Mouse (Mus musculus): ENCODE measurements around the gene Stard5. TPM values are rescaled to one million over a fixed set of nuclear protein-coding genes. Genes with fewer than 3 reads are reported as not detected.
A peak's percentile ranks its signal among the peaks of the same experiment; 100 is the strongest.

Stard5 gene
- polyA plus RNA-seq, 1 experiment from 2014 or later, result 16.8 TPM

- WGBS, result 92% methylated on average over 8 of the region's 8 CpGs
- no peak for DNase-seq (ENCODE audit: low spot score)
- no peak overlapping the region for H3K4me3 ChIP-seq
- no peaks in the 10 kb centered on the region for H3K27me3 ChIP-seq (replicated peaks; ENCODE audit: low read depth, poor library complexity, severe bottlenecking)
- H3K36me3 ChIP-seq (replicated peaks), result peaks cover 48% of the 10 kb centered on the region
- H3K27ac ChIP-seq (replicated peaks), result no peak overlapping the region
- H3K9me3 ChIP-seq, result no peaks in the 10 kb centered on the region
- peaks cover 19% of the 10 kb centered on the region for H3K4me1 ChIP-seq
Measured at GRCm38 (mm10) chr7:83637781-83638583, 6.2 kb downstream of the Stard5 start.

- Histone ChIP-seq H3K27me3 (replicated peaks; ENCODE audit: low read depth, poor library complexity, severe bottlenecking) (no peaks in the 10 kb centered on the region), H3K27ac (replicated peaks) (no peak overlapping the region), H3K9me3 (no peaks in the 10 kb centered on the region), H3K36me3 (replicated peaks) (peaks cover 55% of the 10 kb centered on the region), H3K4me3 (no peak overlapping the region), H3K4me1 (peaks cover 13% of the 10 kb centered on the region)
- 84% methylated on average over 3 of the region's 3 CpGs for WGBS
- DNase-seq (ENCODE audit: low spot score), result no peak
Measured at GRCm38 (mm10) chr7:83639084-83639483, 7.3 kb downstream of the Stard5 start.

GRCm38 (mm10) chr7:83640581-83640980, 8.8 kb downstream of the Stard5 start:
- 91% methylated on average over 5 of the region's 5 CpGs for WGBS
- H3K9me3 ChIP-seq, result no peaks in the 10 kb centered on the region
- peaks cover 13% of the 10 kb centered on the region for H3K4me1 ChIP-seq
- 0 out of 2 replicates have a peak overlapping the region, but pooled peaks have one; percentile 14 for H3K27ac ChIP-seq (replicated peaks)
- no peak for DNase-seq (ENCODE audit: low spot score)
- no peaks in the 10 kb centered on the region for H3K27me3 ChIP-seq (replicated peaks; ENCODE audit: low read depth, poor library complexity, severe bottlenecking)
- H3K4me3 ChIP-seq, result no peak overlapping the region
- peaks cover 55% of the 10 kb centered on the region for H3K36me3 ChIP-seq (replicated peaks)

- DNase-seq (ENCODE audit: low spot score), result peak; percentile 22
- Histone ChIP-seq H3K4me1 (peaks cover 13% of the 10 kb centered on the region), H3K27ac (replicated peaks) (peak overlapping the region; percentile 59; the same call in 1 of the 2 replicates), H3K27me3 (replicated peaks; ENCODE audit: low read depth, poor library complexity, severe bottlenecking) (no peaks in the 10 kb centered on the region), H3K9me3 (no peaks in the 10 kb centered on the region), H3K36me3 (replicated peaks) (peaks cover 54% of the 10 kb centered on the region), H3K4me3 (no peak overlapping the region)
- WGBS, result 53% methylated on average over 2 of the region's 2 CpGs
Measured at GRCm38 (mm10) chr7:83641163-83641562, 9.4 kb downstream of the Stard5 start.

GRCm38 (mm10) chr7:83643581-83643980, 11.8 kb downstream of the Stard5 start:
- no peak for DNase-seq (ENCODE audit: low spot score)
- 91% methylated on average over 6 of the region's 6 CpGs for WGBS
- Histone ChIP-seq H3K27ac (replicated peaks) (no peak overlapping the region), H3K4me3 (no peak overlapping the region), H3K9me3 (no peaks in the 10 kb centered on the region), H3K4me1 (peaks cover 16% of the 10 kb centered on the region), H3K36me3 (replicated peaks) (peaks cover 31% of the 10 kb centered on the region), H3K27me3 (replicated peaks; ENCODE audit: low read depth, poor library complexity, severe bottlenecking) (no peaks in the 10 kb centered on the region)

- WGBS, result 84% methylated on average over 2 of the region's 2 CpGs
- Histone ChIP-seq H3K36me3 (replicated peaks) (peaks cover 25% of the 10 kb centered on the region), H3K4me3 (no peak overlapping the region), H3K4me1 (peaks cover 16% of the 10 kb centered on the region), H3K27me3 (replicated peaks; ENCODE audit: low read depth, poor library complexity, severe bottlenecking) (no peaks in the 10 kb centered on the region), H3K9me3 (no peaks in the 10 kb centered on the region), H3K27ac (replicated peaks) (no peak overlapping the region)
- no peak for DNase-seq (ENCODE audit: low spot score)
Measured at GRCm38 (mm10) chr7:83644761-83645160, 13.0 kb downstream of the Stard5 start.

GRCm38 (mm10) chr7:83645476-83645875, 13.7 kb downstream of the Stard5 start:
- no peaks in the 10 kb centered on the region for H3K9me3 ChIP-seq
- no peak overlapping the region for H3K4me3 ChIP-seq
- peaks cover 15% of the 10 kb centered on the region for H3K4me1 ChIP-seq
- peaks cover 18% of the 10 kb centered on the region for H3K36me3 ChIP-seq (replicated peaks)
- no peaks in the 10 kb centered on the region for H3K27me3 ChIP-seq (replicated peaks; ENCODE audit: low read depth, poor library complexity, severe bottlenecking)
- H3K27ac ChIP-seq (replicated peaks), result no peak overlapping the region
- no peak for DNase-seq (ENCODE audit: low spot score)
- WGBS, result 83% methylated on average over 5 of the region's 5 CpGs

GRCm38 (mm10) chr7:83648807-83649206, 17.0 kb downstream of the Stard5 start:
- Histone ChIP-seq H3K4me1 (0 out of 2 replicates have a peak, but pooled peaks cover 3% of the 10 kb centered on the region), H3K27ac (replicated peaks) (no peak overlapping the region)

GRCm38 (mm10) chr7:83650638-83651037, 18.9 kb downstream of the Stard5 start:
- H3K4me1 ChIP-seq, result 0 out of 2 replicates have a peak, but pooled peaks cover 3% of the 10 kb centered on the region
- no peak for DNase-seq (ENCODE audit: low spot score)
- H3K4me3 ChIP-seq, result no peak overlapping the region
- H3K36me3 ChIP-seq (replicated peaks), result no peaks in the 10 kb centered on the region
- no peaks in the 10 kb centered on the region for H3K27me3 ChIP-seq (replicated peaks; ENCODE audit: low read depth, poor library complexity, severe bottlenecking)
- WGBS, result 90% methylated on average over 5 of the region's 5 CpGs
- no peaks in the 10 kb centered on the region for H3K9me3 ChIP-seq
- H3K27ac ChIP-seq (replicated peaks), result no peak overlapping the region

More at GRCm38 (mm10) chr7:83648807-83649206, 17.0 kb downstream of the Stard5 start:
- Histone ChIP-seq H3K4me3 (no peak overlapping the region), H3K27me3 (replicated peaks; ENCODE audit: low read depth, poor library complexity, severe bottlenecking) (no peaks in the 10 kb centered on the region), H3K36me3 (replicated peaks) (peaks cover 6% of the 10 kb centered on the region; the same call in 1 of the 2 replicates), H3K9me3 (no peaks in the 10 kb centered on the region)
- DNase-seq (ENCODE audit: low spot score), result no peak
- WGBS, result 80% methylated on average over 7 of the region's 7 CpGs

- no peaks in the 10 kb centered on the region for H3K36me3 ChIP-seq (replicated peaks)
Measured at GRCm38 (mm10) chr7:83652498-83652897, 20.7 kb downstream of the Stard5 start.

GRCm38 (mm10) chr7:83653605-83654051, 21.9 kb downstream of the Stard5 start:
- no peak for DNase-seq (ENCODE audit: low spot score)
- H3K4me1 ChIP-seq, result no peaks in the 10 kb centered on the region
- no peaks in the 10 kb centered on the region for H3K9me3 ChIP-seq
- 89% methylated on average over 2 of the region's 2 CpGs for WGBS
- H3K36me3 ChIP-seq (replicated peaks), result no peaks in the 10 kb centered on the region
- H3K4me3 ChIP-seq, result no peak overlapping the region
- H3K27me3 ChIP-seq (replicated peaks; ENCODE audit: low read depth, poor library complexity, severe bottlenecking), result no peaks in the 10 kb centered on the region
- no peak overlapping the region for H3K27ac ChIP-seq (replicated peaks)

More at GRCm38 (mm10) chr7:83652498-83652897, 20.7 kb downstream of the Stard5 start:
- no peak overlapping the region for H3K4me3 ChIP-seq
- WGBS, result 83% methylated on average over 5 of the region's 5 CpGs
- DNase-seq (ENCODE audit: low spot score), result no peak
- H3K27ac ChIP-seq (replicated peaks), result 0 out of 2 replicates have a peak overlapping the region, but pooled peaks have one; percentile 14
- H3K9me3 ChIP-seq, result no peaks in the 10 kb centered on the region
- 0 out of 2 replicates have a peak, but pooled peaks cover 3% of the 10 kb centered on the region for H3K4me1 ChIP-seq
- H3K27me3 ChIP-seq (replicated peaks; ENCODE audit: low read depth, poor library complexity, severe bottlenecking), result no peaks in the 10 kb centered on the region

GRCm38 (mm10) chr7:83654196-83654595, 22.4 kb downstream of the Stard5 start:
- no peaks in the 10 kb centered on the region for H3K9me3 ChIP-seq
- DNase-seq (ENCODE audit: low spot score), result no peak
- H3K27ac ChIP-seq (replicated peaks), result no peak overlapping the region
- WGBS, result 84% methylated on average over 2 of the region's 2 CpGs
- H3K27me3 ChIP-seq (replicated peaks; ENCODE audit: low read depth, poor library complexity, severe bottlenecking), result no peaks in the 10 kb centered on the region
- H3K4me3 ChIP-seq, result no peak overlapping the region
- no peaks in the 10 kb centered on the region for H3K36me3 ChIP-seq (replicated peaks)
- no peaks in the 10 kb centered on the region for H3K4me1 ChIP-seq
